Mouse (Mus musculus): ENCODE measurements around the gene Matk. TPM values are rescaled to one million over a fixed set of nuclear protein-coding genes. Genes with fewer than 3 reads are reported as not detected.

Gene Matk
- polyA plus RNA-seq, 1 experiment, result not detected

DNA sequence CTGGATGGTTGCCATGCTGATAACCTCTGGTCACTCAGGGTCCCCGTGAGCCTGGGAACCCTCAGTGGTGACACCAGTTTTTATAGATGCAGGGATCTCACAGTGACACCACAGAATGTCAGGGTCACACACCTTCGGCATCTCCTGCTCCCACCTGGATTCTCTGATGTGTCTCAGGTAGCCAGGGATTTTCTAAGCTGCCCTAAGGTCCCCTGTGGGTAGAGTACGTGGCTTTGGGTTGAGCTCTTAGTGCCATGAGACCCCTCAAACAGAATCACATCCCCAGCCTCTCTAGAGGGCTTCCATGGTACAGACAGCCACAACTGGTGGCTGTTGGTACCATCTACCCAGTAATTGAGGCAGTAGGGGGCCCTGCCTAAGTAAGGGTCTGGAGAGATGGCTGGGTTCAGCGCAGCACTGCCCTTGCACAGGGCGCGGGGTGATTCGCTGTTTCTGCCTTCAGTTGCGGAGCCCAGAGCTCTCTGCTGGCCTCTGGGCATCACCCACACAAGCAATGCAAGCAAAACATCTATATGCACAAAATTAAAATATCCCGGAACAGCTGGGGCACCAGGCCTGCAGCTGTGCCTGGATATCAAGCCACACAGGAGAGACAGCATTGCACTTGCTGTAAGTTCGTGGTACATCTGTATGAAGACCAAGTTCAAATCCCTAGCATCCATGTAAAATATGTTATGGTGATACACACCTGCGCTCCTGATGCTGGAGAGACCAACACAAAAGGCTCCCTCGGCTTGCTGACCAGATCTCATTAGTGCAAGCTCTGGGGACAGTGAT lies 16.1 kb upstream of the Matk start:
- Histone ChIP-seq H3K4me1 (ENCODE audit: control insufficient read depth, insufficient read depth, low read length) (peaks cover 33% of the 10 kb centered on the region), H3K4me3 (ENCODE audit: insufficient read depth, low read depth, low read length) (no peak overlapping the region), H3K27ac (ENCODE audit: insufficient read depth, low read depth, low read length) (no peak overlapping the region)
- WGBS, result 71% methylated on average over 12 of the region's 12 CpGs
- TF ChIP-seq POLR2A (IDR thresholded peaks at IDR 0.05; ENCODE audit: insufficient read depth, low read depth, low read length), result no peak
- TF ChIP-seq CTCF (IDR thresholded peaks at IDR 0.05; ENCODE audit: insufficient read depth, low read depth, low read length), result no peak

DNA sequence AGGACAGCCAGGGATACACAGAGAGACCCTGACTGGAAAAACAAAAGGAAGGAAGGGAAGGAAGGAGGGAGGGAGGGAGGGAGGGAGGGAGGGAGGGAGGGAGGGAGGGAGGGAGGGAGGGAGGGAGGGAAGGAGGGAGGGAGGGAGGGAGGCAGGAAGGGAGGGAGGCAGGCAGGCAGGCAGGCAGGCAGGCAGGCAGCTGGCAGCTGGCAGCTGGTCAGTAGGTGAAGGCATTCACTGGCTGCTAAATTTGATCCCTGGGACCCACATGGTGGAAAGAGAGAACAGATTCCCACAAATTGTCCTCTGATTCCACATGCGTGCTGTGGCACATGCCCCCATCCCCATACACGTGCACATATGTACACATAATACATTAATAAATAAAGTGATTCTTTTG lies 14.1 kb upstream of the Matk start:
- no peak for TF ChIP-seq POLR2A (IDR thresholded peaks at IDR 0.05; ENCODE audit: insufficient read depth, low read depth, low read length)
- no peak for TF ChIP-seq CTCF (IDR thresholded peaks at IDR 0.05; ENCODE audit: insufficient read depth, low read depth, low read length)
- WGBS, result 84% methylated on average over 2 of the region's 2 CpGs
- Histone ChIP-seq H3K27ac (ENCODE audit: insufficient read depth, low read depth, low read length) (no peak overlapping the region), H3K4me3 (ENCODE audit: insufficient read depth, low read depth, low read length) (no peak overlapping the region), H3K4me1 (ENCODE audit: control insufficient read depth, insufficient read depth, low read length) (peaks cover 26% of the 10 kb centered on the region)

- TF ChIP-seq POLR2A (IDR thresholded peaks at IDR 0.05; ENCODE audit: insufficient read depth, low read depth, low read length), result no peak
- peak; percentile 55 for TF ChIP-seq CTCF (IDR thresholded peaks at IDR 0.05; ENCODE audit: insufficient read depth, low read depth, low read length)
- no peak overlapping the region for H3K4me3 ChIP-seq (ENCODE audit: insufficient read depth, low read depth, low read length)
- WGBS, result 23% methylated on average over 13 of the region's 13 CpGs
- H3K4me1 ChIP-seq (ENCODE audit: control insufficient read depth, insufficient read depth, low read length), result peaks cover 31% of the 10 kb centered on the region
- H3K27ac ChIP-seq (ENCODE audit: insufficient read depth, low read depth, low read length), result no peak overlapping the region
These were observed 11.9 kb upstream of the Matk start for GRCm38 (mm10) chr10:81240876-81241275.

DNA sequence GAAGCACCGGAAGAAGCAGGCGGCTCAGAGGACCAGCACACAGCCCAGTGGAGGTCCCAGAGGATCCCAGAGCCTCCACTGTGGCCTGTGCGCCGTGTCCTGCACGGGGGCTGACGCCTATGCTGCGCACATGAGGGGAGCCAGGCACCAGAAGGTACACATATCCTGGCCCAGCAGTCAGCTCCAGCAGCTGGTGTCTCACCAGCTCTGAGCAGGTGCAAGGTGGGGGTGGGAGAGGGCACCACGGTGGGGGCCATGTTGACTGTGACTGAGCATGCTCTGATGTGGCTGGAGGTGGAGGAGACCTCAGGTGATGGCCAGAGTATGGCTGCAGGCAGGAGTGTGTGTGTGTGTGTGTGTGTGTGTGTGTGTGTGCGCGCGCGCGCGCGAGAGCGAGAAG lies 10.7 kb upstream of the Matk start:
- peaks cover 23% of the 10 kb centered on the region for H3K4me1 ChIP-seq (ENCODE audit: control insufficient read depth, insufficient read depth, low read length)
- H3K4me3 ChIP-seq (ENCODE audit: insufficient read depth, low read depth, low read length), result no peak overlapping the region
- 93% methylated on average over 16 of the region's 16 CpGs for WGBS
- no peak for TF ChIP-seq CTCF (IDR thresholded peaks at IDR 0.05; ENCODE audit: insufficient read depth, low read depth, low read length)
- no peak overlapping the region for H3K27ac ChIP-seq (ENCODE audit: insufficient read depth, low read depth, low read length)

DNA sequence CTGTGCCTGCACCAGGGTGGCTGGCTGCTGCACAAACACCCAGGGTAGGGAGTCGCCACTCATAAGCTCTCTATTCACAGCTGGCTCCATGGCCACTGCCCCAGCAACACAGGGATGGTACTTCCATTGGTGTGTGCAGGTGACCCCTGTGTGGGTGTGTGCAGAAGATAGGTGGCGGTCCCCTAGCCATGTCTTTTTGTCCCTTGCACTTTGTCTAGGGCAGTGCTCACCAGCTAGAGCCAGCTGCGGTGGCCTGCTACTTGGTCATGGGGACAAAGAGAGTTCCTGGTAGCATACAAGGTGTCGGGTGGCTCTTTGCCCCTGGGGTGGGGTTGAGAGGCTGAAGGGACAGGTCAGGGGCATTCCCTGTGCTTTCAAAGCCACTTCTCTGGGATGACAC lies 8.6 kb upstream of the Matk start:
- TF ChIP-seq POLR2A (IDR thresholded peaks at IDR 0.05; ENCODE audit: insufficient read depth, low read depth, low read length) (no peak), CTCF (IDR thresholded peaks at IDR 0.05; ENCODE audit: insufficient read depth, low read depth, low read length) (no peak)
- 90% methylated on average over 4 of the region's 4 CpGs for WGBS
- Histone ChIP-seq H3K4me3 (ENCODE audit: insufficient read depth, low read depth, low read length) (no peak overlapping the region), H3K4me1 (ENCODE audit: control insufficient read depth, insufficient read depth, low read length) (peaks cover 11% of the 10 kb centered on the region), H3K27ac (ENCODE audit: insufficient read depth, low read depth, low read length) (no peak overlapping the region)

DNA sequence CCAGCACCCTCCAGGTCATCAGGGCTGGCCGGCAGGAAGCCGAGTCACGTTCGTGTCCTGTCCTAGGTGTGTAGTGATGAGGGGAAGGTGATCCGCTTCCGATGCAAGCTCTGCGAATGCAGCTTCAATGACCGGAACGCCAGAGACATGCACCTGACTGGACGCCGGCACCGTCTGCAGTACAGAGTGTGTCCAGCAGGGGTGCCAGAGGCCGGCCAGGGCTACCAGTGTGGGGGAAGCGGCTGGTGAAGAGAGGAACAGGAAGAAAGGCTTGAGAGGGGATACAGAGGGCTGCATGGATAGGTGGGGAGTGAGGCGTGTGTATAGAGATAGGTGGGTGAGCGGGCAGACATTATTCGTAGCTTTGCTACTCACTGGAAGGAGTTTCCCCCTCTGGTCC lies 8.1 kb upstream of the Matk start:
- 9% methylated on average over 17 of the region's 17 CpGs for WGBS
- H3K27ac ChIP-seq (ENCODE audit: insufficient read depth, low read depth, low read length), result no peak overlapping the region
- TF ChIP-seq CTCF (IDR thresholded peaks at IDR 0.05; ENCODE audit: insufficient read depth, low read depth, low read length) (peak; percentile 74), POLR2A (IDR thresholded peaks at IDR 0.05; ENCODE audit: insufficient read depth, low read depth, low read length) (no peak)
- H3K4me3 ChIP-seq (ENCODE audit: insufficient read depth, low read depth, low read length), result no peak overlapping the region
- H3K4me1 ChIP-seq (ENCODE audit: control insufficient read depth, insufficient read depth, low read length), result peaks cover 11% of the 10 kb centered on the region

DNA sequence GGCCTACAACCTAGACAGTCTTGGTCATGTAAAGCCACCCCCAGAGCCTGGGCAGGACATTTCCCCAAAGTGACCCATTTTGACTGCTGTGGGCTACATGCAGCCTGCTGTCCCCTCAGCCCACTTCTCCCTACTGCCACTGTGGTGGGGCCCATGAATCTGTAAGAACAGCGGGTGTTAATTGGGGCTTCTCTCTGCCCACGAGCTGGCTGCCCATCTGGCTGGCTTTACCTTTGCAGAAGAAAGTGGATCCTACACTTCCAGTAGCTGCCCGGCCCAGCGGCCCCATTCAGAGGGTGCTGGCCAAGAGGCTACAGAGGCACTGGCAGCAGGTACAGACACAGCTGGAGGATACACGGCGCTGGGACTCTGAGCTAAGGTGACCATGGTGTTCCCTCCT lies 7.6 kb upstream of the Matk start:
- WGBS, result 87% methylated on average over 6 of the region's 6 CpGs
- Histone ChIP-seq H3K4me3 (ENCODE audit: insufficient read depth, low read depth, low read length) (no peak overlapping the region), H3K4me1 (ENCODE audit: control insufficient read depth, insufficient read depth, low read length) (peaks cover 11% of the 10 kb centered on the region), H3K27ac (ENCODE audit: insufficient read depth, low read depth, low read length) (no peak overlapping the region)
- TF ChIP-seq POLR2A (IDR thresholded peaks at IDR 0.05; ENCODE audit: insufficient read depth, low read depth, low read length), result no peak
- no peak for TF ChIP-seq CTCF (IDR thresholded peaks at IDR 0.05; ENCODE audit: insufficient read depth, low read depth, low read length)

- H3K4me3 ChIP-seq (ENCODE audit: insufficient read depth, low read depth, low read length), result no peak overlapping the region
- TF ChIP-seq POLR2A (IDR thresholded peaks at IDR 0.05; ENCODE audit: insufficient read depth, low read depth, low read length), result no peak
- TF ChIP-seq CTCF (IDR thresholded peaks at IDR 0.05; ENCODE audit: insufficient read depth, low read depth, low read length), result no peak
- H3K27ac ChIP-seq (ENCODE audit: insufficient read depth, low read depth, low read length), result no peak overlapping the region
- WGBS, result 93% methylated on average over 2 of the region's 2 CpGs
- H3K4me1 ChIP-seq (ENCODE audit: control insufficient read depth, insufficient read depth, low read length), result peaks cover 21% of the 10 kb centered on the region
These were observed 4.9 kb upstream of the Matk start for GRCm38 (mm10) chr10:81247804-81248203.

GRCm38 (mm10) chr10:81249442-81249841 lies 3.3 kb upstream of the Matk start:
- no peak for TF ChIP-seq CTCF (IDR thresholded peaks at IDR 0.05; ENCODE audit: insufficient read depth, low read depth, low read length)
- no peak for TF ChIP-seq POLR2A (IDR thresholded peaks at IDR 0.05; ENCODE audit: insufficient read depth, low read depth, low read length)
- Histone ChIP-seq H3K4me3 (ENCODE audit: insufficient read depth, low read depth, low read length) (no peak overlapping the region), H3K4me1 (ENCODE audit: control insufficient read depth, insufficient read depth, low read length) (peaks cover 29% of the 10 kb centered on the region), H3K27ac (ENCODE audit: insufficient read depth, low read depth, low read length) (no peak overlapping the region)
- WGBS, result 84% methylated on average over 8 of the region's 8 CpGs
